In genomic region chr6:101194386-101194925, GRCm38 (mm10) we compare ENCODE assay signal across 15 mouse cellular contexts.
DNase-seq lines count a peak whose midpoint lies in the region; ATAC-seq and TF ChIP-seq lines count a peak whose summit lies in the region.
"Had no signal": no experiment of that assay in that cellular context is flagged by ENCODE, and none has a peak within 500 bp of the region (broad histone marks: within the 10 kb centered on the region; RNA-seq: fewer than 3 reads in every experiment).

No protein-coding gene starts in this region.

- peak; percentile 48 for DNase-seq in lung, embryonic 14.5 days
- DNase-seq in lung, postnatal 14 days, result no peak
- peak; percentile 31 for DNase-seq in hindbrain, postnatal 0 days (ENCODE audit: low spot score)
- peak; percentile 67 for DNase-seq in midbrain, embryonic 11.5 days (ENCODE audit: low spot score, missing footprints)
- no peak for DNase-seq in layer of hippocampus, adult 9-10 months (ENCODE audit: low spot score)
- DNase-seq in layer of hippocampus, adult 9-11 months, result no peak
- no peak for DNase-seq in ovary, postnatal 10 days (ENCODE audit: low spot score)
- DNase-seq: cerebellum, adult 11 months; cerebellum, postnatal 25 days; gastrocnemius, postnatal 25 days; right cerebral cortex, adult 18-20 months had no signal

- H3K4me2 ChIP-seq in lung, embryonic 14.5 days, result no peak overlapping the region
- H3K4me2 ChIP-seq in hindbrain, postnatal 0 days (ENCODE audit: low read depth, low read length), result no peak overlapping the region
- no peak overlapping the region for H3K4me2 ChIP-seq in midbrain, embryonic 11.5 days
- H3K4me2 ChIP-seq in neural tube, embryonic 15.5 days, result peak overlapping the region; percentile 42
- H3K4me2 ChIP-seq: limb, embryonic 15.5 days had no signal

- peaks cover 10% of the 10 kb centered on the region for H3K4me1 ChIP-seq in lung, embryonic 14.5 days (ENCODE audit: insufficient read depth)
- H3K4me1 ChIP-seq in hindbrain, postnatal 0 days (ENCODE audit: insufficient read depth, low read length), result no peaks in the 10 kb centered on the region
- peaks cover 20% of the 10 kb centered on the region for H3K4me1 ChIP-seq in midbrain, embryonic 11.5 days (ENCODE audit: control insufficient read depth, insufficient read depth, low read length)
- peaks cover 45% of the 10 kb centered on the region for H3K4me1 ChIP-seq in neural tube, embryonic 15.5 days

- no peak for TF ChIP-seq CTCF in lung, embryonic 14.5 days (IDR thresholded peaks at IDR 0.05; ENCODE audit: low read depth)
- no peak for TF ChIP-seq CTCF in hindbrain, postnatal 0 days (IDR thresholded peaks at IDR 0.05; ENCODE audit: low read depth)

- H3K9ac ChIP-seq in lung, embryonic 14.5 days, result no peak overlapping the region
- H3K9ac ChIP-seq in hindbrain, postnatal 0 days (replicated peaks; ENCODE audit: low read length), result no peak overlapping the region
- no peak overlapping the region for H3K9ac ChIP-seq in midbrain, embryonic 11.5 days (ENCODE audit: low read length)
- no peak overlapping the region for H3K9ac ChIP-seq in neural tube, embryonic 15.5 days (replicated peaks)
- H3K9ac ChIP-seq: limb, embryonic 15.5 days had no signal

- H3K9me3 ChIP-seq in lung, embryonic 14.5 days (ENCODE audit: low read depth, low read length), result no peaks in the 10 kb centered on the region
- no peaks in the 10 kb centered on the region for H3K9me3 ChIP-seq in hindbrain, postnatal 0 days (ENCODE audit: low read length)
- no peaks in the 10 kb centered on the region for H3K9me3 ChIP-seq in midbrain, embryonic 11.5 days (ENCODE audit: control insufficient read depth, low read length)
- no peaks in the 10 kb centered on the region for H3K9me3 ChIP-seq in neural tube, embryonic 15.5 days (replicated peaks)
- H3K9me3 ChIP-seq: limb, embryonic 15.5 days had no signal

- no peaks in the 10 kb centered on the region for H3K36me3 ChIP-seq in lung, embryonic 14.5 days (ENCODE audit: insufficient read depth)
- H3K36me3 ChIP-seq in hindbrain, postnatal 0 days (ENCODE audit: insufficient read depth, low read length), result no peaks in the 10 kb centered on the region
- no peaks in the 10 kb centered on the region for H3K36me3 ChIP-seq in midbrain, embryonic 11.5 days (ENCODE audit: control insufficient read depth, insufficient read depth, low read length)
- no peaks in the 10 kb centered on the region for H3K36me3 ChIP-seq in neural tube, embryonic 15.5 days

- no peak for ATAC-seq in lung, embryonic 14.5 days (ENCODE audit: insufficient read depth)
- no peak for ATAC-seq in hindbrain, postnatal 0 days
- ATAC-seq in midbrain, embryonic 11.5 days (ENCODE audit: low FRiP score), result no peak
- no peak for ATAC-seq in neural tube, embryonic 15.5 days (ENCODE audit: low FRiP score)

- no peaks in the 10 kb centered on the region for H3K27me3 ChIP-seq in lung, embryonic 14.5 days (ENCODE audit: insufficient read depth, low read length)
- no peaks in the 10 kb centered on the region for H3K27me3 ChIP-seq in hindbrain, postnatal 0 days (ENCODE audit: insufficient read depth, low read length)
- no peaks in the 10 kb centered on the region for H3K27me3 ChIP-seq in midbrain, embryonic 11.5 days (ENCODE audit: control insufficient read depth, insufficient read depth, low read length)
- no peaks in the 10 kb centered on the region for H3K27me3 ChIP-seq in neural tube, embryonic 15.5 days (replicated peaks)
- H3K27me3 ChIP-seq: limb, embryonic 15.5 days had no signal

- WGBS in lung, embryonic 14.5 days, result 27% methylated on average over 8 of the region's 8 CpGs
- 30% methylated on average over 8 of the region's 8 CpGs for WGBS in hindbrain, postnatal 0 days
- 63% methylated on average over 8 of the region's 8 CpGs for WGBS in midbrain, embryonic 11.5 days
- 20% methylated on average over 8 of the region's 8 CpGs for WGBS in neural tube, embryonic 15.5 days

- H3K4me3 ChIP-seq in lung, embryonic 14.5 days (ENCODE audit: low read depth, low read length), result no peak overlapping the region
- H3K4me3 ChIP-seq in hindbrain, postnatal 0 days (ENCODE audit: low read length), result no peak overlapping the region
- H3K4me3 ChIP-seq in midbrain, embryonic 11.5 days (ENCODE audit: low read depth, low read length), result no peak overlapping the region
- H3K4me3 ChIP-seq in neural tube, embryonic 15.5 days (replicated peaks), result no peak overlapping the region
- H3K4me3 ChIP-seq: erythroblast, embryonic 14.5 days; limb, embryonic 15.5 days had no signal

- no peak overlapping the region for H3K27ac ChIP-seq in lung, embryonic 14.5 days (ENCODE audit: low read depth)
- no peak overlapping the region for H3K27ac ChIP-seq in hindbrain, postnatal 0 days
- H3K27ac ChIP-seq in midbrain, embryonic 11.5 days (ENCODE audit: low read depth, low read length), result no peak overlapping the region
- peak overlapping the region; percentile 6 for H3K27ac ChIP-seq in neural tube, embryonic 15.5 days (replicated peaks)
- H3K27ac ChIP-seq: limb, embryonic 15.5 days; macrophage had no signal

Comparison
In these comparisons a context has a peak if more than half of its experiments do, and no peak if none do; other contexts are left out.
1. DNase-seq: peak in lung, embryonic 14.5 days (single experiment), hindbrain, postnatal 0 days (single experiment) and midbrain, embryonic 11.5 days (single experiment); none in lung, postnatal 14 days (single experiment), layer of hippocampus, adult 9-10 months (single experiment), layer of hippocampus, adult 9-11 months (single experiment) and ovary, postnatal 10 days (single experiment).